Mouse (Mus musculus) testis, adult 2 months (tissue): ENCODE results near the gene Gm21981. TPM values are rescaled to one million over a fixed set of nuclear protein-coding genes. Genes with fewer than 3 reads are reported as not detected.
A peak's percentile ranks its signal among the peaks of the same experiment; 100 is the strongest.

Source experiments
- H3K27ac ChIP-seq: fragments of 200-500 bp; 2 replicates; pipeline ENCODE4 v1.5.1; 2012; ENCODE audit warnings: low read depth, low read length; ENCODE audit not compliant: control insufficient read depth, insufficient read depth
- H3K27me3 ChIP-seq: fragments of 200-500 bp; 2 replicates; pipeline ENCODE4 v1.6.1; 2012; ENCODE audit warnings: mild to moderate bottlenecking, low read length, moderate library complexity; ENCODE audit not compliant: control insufficient read depth, insufficient read depth
- H3K36me3 ChIP-seq: fragments of 200-500 bp; 2 replicates; pipeline ENCODE4 v1.6.1; 2012; ENCODE audit warnings: mild to moderate bottlenecking, low read length; ENCODE audit not compliant: control insufficient read depth, insufficient read depth
- H3K4me1 ChIP-seq: fragments of 200-500 bp; 2 replicates; pipeline ENCODE4 v1.6.1; 2012; ENCODE audit warnings: low read length; ENCODE audit not compliant: control insufficient read depth, insufficient read depth
- H3K4me3 ChIP-seq: fragments of 200-500 bp; 2 replicates; pipeline ENCODE4 v1.5.1; 2012; ENCODE audit warnings: low read depth, mild to moderate bottlenecking, low read length, moderate library complexity, mixed read lengths; ENCODE audit not compliant: control insufficient read depth
- CTCF ChIP-seq: fragments of 200-500 bp; IDR thresholded peaks from 2 replicates; pipeline ENCODE4 v1.5.1; 2012; ENCODE audit warnings: low read depth, mild to moderate bottlenecking, inconsistent platforms, low read length, moderate library complexity; ENCODE audit not compliant: control insufficient read depth, insufficient read depth, insufficient replicate concordance
- POLR2A ChIP-seq: fragments of 200-500 bp; IDR thresholded peaks from 2 replicates; pipeline ENCODE4 v1.6.1; 2012; ENCODE audit warnings: low read depth, mild to moderate bottlenecking, inconsistent platforms, low read length, moderate library complexity; ENCODE audit not compliant: control insufficient read depth
- polyA plus RNA-seq: library from polyadenylated mRNA; depleted of rRNA; stranded (reverse); fragments of >200 nt; gene quantifications from 2 replicates; pipeline ENCODE4 v1.2.3, GENCODE M21; 2012

Gm21981 gene
- polyA plus RNA-seq, 1 experiment = 0.95 TPM

DNA sequence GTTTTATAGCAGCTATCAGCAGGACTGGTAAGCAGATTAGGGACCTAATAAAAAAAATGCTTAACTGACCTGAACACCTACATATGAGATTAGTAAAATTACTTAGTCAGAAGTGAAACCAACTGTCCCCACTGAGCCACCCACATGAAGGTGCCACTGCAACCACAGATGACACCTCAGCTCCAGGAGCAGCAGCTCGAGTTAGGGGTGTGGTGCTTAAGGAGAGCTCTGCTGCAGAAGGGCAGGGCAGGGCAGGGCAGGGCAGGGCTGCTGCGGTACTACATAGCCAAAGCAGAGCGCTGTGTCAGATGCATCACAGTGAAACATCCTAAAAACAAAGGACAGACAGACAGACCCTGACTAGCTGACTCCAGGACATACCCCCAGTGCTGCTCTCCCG lies 11.4 kb downstream of the Gm21981 start:
- H3K36me3 ChIP-seq = peaks cover 1% of the 10 kb centered on the region; the same call in 1 of the 2 replicates
- no peaks in the 10 kb centered on the region for H3K27me3 ChIP-seq
- H3K4me3 ChIP-seq = no peak overlapping the region
- no peak overlapping the region for H3K27ac ChIP-seq
- no peak for TF ChIP-seq CTCF
- TF ChIP-seq POLR2A = no peak
- peaks cover 10% of the 10 kb centered on the region for H3K4me1 ChIP-seq

DNA sequence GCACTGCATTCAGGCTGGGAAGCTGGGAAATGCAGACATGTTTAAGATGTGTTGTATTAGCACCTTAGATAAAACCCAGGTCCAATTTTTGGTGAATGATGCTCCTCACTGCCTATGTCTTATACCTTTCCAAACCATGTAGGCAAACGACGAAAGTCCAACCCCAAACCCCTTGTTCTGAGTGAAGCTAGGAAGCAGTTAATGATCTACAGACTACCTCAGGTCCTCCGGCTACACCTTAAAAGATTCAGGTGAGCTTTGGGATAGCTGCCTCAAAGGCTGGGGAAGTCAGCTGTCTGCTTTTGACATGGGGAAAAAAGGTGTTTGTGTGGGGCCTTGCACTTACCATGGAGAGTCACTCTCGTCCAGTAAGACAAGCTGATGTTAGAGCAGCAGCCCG lies 15.6 kb downstream of the Gm21981 start:
- H3K27ac ChIP-seq = no peak overlapping the region
- no peak overlapping the region for H3K4me3 ChIP-seq
- H3K4me1 ChIP-seq = no peaks in the 10 kb centered on the region
- H3K27me3 ChIP-seq = no peaks in the 10 kb centered on the region
- TF ChIP-seq CTCF (no peak), POLR2A (no peak)
- peaks cover 1% of the 10 kb centered on the region for H3K36me3 ChIP-seq

- no peak for TF ChIP-seq CTCF
- no peak for TF ChIP-seq POLR2A
- Histone ChIP-seq H3K36me3 (peaks cover 1% of the 10 kb centered on the region), H3K4me1 (no peaks in the 10 kb centered on the region), H3K27me3 (no peaks in the 10 kb centered on the region), H3K4me3 (no peak overlapping the region), H3K27ac (no peak overlapping the region)
These were observed 16.0 kb downstream of the Gm21981 start for GRCm38 (mm10) chr17:47678238-47678637.

DNA sequence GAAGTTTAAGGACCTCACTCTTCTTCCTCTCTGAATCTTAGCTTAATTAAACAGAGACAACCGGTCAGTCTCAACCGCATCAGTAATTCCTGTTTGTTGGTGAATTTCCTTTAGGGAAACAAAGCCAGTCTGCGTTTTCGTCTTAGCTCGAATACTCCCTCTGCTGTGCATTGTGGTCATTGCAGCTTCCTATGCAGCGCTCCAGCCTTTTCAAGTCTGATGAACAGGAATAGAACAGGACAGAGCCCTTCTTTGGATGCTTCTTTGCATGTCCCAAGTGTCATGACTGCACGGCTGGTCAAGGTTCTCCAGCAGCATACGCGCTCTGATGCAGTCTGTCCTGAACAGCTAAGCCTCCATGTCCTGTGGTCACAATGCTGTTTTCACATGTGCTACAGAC lies 17.7 kb downstream of the Gm21981 start:
- H3K4me3 ChIP-seq = no peak overlapping the region
- peaks cover 3% of the 10 kb centered on the region for H3K36me3 ChIP-seq
- TF ChIP-seq POLR2A = no peak
- TF ChIP-seq CTCF = 0 out of 2 replicates have a peak, but pooled peaks have one; percentile 31
- peaks cover 10% of the 10 kb centered on the region for H3K4me1 ChIP-seq
- no peak overlapping the region for H3K27ac ChIP-seq
- no peaks in the 10 kb centered on the region for H3K27me3 ChIP-seq

DNA sequence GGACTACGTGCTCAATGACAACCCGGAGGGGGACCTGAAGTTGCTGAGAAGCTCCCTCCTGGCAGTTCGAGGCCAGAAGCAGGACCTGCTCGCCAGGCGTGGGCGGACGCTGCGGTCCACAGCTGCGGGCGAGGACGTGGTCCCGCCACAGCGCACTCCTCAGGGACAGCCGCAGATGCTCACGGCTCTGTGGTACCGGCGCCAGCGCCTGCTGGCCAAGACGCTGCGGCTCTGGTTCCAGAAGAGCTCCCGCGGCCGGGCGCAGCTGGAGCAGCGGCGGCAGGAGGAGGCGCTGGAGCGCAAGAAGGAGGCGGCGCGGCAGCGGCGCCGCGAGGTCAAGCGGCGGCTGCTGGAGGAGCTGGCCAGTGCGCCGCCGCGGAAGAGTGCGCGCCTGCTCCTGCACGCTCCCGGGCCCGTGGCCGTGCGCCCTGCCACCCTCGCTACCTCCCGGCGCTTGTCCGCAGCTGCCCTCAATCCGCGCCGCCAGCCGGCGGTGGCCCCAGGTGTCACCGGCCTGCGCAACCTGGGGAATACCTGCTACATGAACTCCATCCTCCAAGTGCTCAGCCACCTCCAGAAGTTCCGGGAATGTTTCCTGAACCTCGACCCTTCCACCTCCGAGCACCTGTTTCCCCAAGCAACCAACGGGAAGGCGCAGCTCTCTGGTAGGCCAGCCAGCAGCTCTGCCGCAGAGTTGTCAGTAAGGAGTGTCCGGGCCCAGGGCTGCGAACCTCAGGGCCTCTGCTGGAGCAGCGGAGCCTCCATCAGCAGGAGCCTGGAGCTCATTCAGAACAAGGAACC lies 21.7 kb downstream of the Gm21981 start:
- H3K27ac ChIP-seq = peak overlapping the region; percentile 17
- H3K36me3 ChIP-seq = peaks cover 1% of the 10 kb centered on the region
- no peak; the same call in 1 of the 2 replicates for TF ChIP-seq CTCF
- peak; percentile 10; the same call in 1 of the 2 replicates for TF ChIP-seq POLR2A
- H3K4me1 ChIP-seq = peaks cover 10% of the 10 kb centered on the region
- peak overlapping the region; percentile 51 for H3K4me3 ChIP-seq
- no peaks in the 10 kb centered on the region for H3K27me3 ChIP-seq

- Histone ChIP-seq H3K27ac (no peak overlapping the region), H3K4me3 (peak overlapping the region; percentile 51), H3K27me3 (no peaks in the 10 kb centered on the region), H3K4me1 (peaks cover 10% of the 10 kb centered on the region), H3K36me3 (peaks cover 1% of the 10 kb centered on the region)
- TF ChIP-seq CTCF (no peak), POLR2A (no peak)
These were observed 22.3 kb downstream of the Gm21981 start for GRCm38 (mm10) chr17:47671988-47672310.

DNA sequence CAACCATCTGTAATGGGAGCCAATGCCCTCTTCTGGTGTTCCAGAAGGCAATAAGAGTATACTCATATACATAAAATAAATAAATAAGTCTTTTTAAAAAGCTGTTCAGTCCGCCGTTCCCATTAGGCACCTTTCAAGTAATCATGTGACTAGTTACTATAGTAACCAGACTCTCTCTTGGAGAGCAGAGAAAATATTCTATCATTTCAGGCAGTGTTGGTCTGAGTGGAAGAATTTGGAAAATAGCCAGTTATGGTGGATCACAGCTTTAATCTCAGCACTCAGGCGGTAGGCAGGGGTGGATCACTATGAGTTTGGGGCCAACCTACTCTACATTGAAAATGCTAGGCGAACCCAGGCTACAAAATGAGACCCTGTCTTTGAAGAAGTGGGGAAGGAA lies 25.1 kb downstream of the Gm21981 start:
- Histone ChIP-seq H3K27me3 (no peaks in the 10 kb centered on the region), H3K36me3 (peaks cover 1% of the 10 kb centered on the region; the same call in 1 of the 2 replicates), H3K27ac (no peak overlapping the region), H3K4me3 (peak overlapping the region; percentile 41; the same call in 1 of the 2 replicates), H3K4me1 (peaks cover 10% of the 10 kb centered on the region)
- TF ChIP-seq CTCF (no peak), POLR2A (no peak)
